Mouse (Mus musculus) C2C12 (cell line): ENCODE measurements at regions not wholly inside any gene's neighbourhood (a gene's known extent, or its start where the extent isn't known, plus 50 kb on each side); places are given as distances from the start of the nearest gene placed in this dataset.

Source experiments
- H3K27me3 ChIP-seq: one replicate; pipeline ENCODE4 v1.6.1; 2011; ENCODE audit not compliant: control insufficient read depth, insufficient read depth, insufficient read length
- H3K36me3 ChIP-seq: one replicate; pipeline ENCODE4 v1.6.1; 2011; ENCODE audit not compliant: control insufficient read depth, insufficient read depth
- H3K4me3 ChIP-seq: one replicate; pipeline ENCODE4 v1.5.1; 2011; ENCODE audit warnings: mild to moderate bottlenecking, control low read depth; ENCODE audit not compliant: poor library complexity, insufficient read depth, severe bottlenecking
- H3K79me2 ChIP-seq: one replicate; pipeline ENCODE4 v1.6.1; 2011; ENCODE audit not compliant: control insufficient read depth, insufficient read depth
- H3K79me3 ChIP-seq: one replicate; pipeline ENCODE4 v1.6.1; 2011; ENCODE audit warnings: low read depth, control low read depth
- H3ac ChIP-seq: one replicate; pipeline ENCODE3; 2011; ENCODE audit warnings: low read depth; ENCODE audit not compliant: control insufficient read depth, insufficient read length
- CEBPB ChIP-seq: IDR thresholded peaks from one replicate; pipeline ENCODE4 v1.6.1; 2011; ENCODE audit warnings: low read depth, mild to moderate bottlenecking, control low read depth, moderate library complexity
- CTCF ChIP-seq: IDR thresholded peaks from one replicate; pipeline ENCODE4 v1.5.1; 2011; ENCODE audit not compliant: control insufficient read depth, insufficient read depth, insufficient read length
- FOSL1 ChIP-seq: IDR thresholded peaks from one replicate; pipeline ENCODE4 v1.8.0; 2011; ENCODE audit warnings: mild to moderate bottlenecking, low read length; ENCODE audit not compliant: poor library complexity, insufficient read depth, severe bottlenecking
- MAX ChIP-seq: IDR thresholded peaks from one replicate; pipeline ENCODE4 v1.6.1; 2011; ENCODE audit warnings: mild to moderate bottlenecking, control low read depth
- MYOD1 ChIP-seq: IDR thresholded peaks from one replicate; pipeline ENCODE4 v1.6.1; 2011; ENCODE audit warnings: low read depth; ENCODE audit not compliant: control insufficient read depth, insufficient read length
- MYOG ChIP-seq: IDR thresholded peaks from one replicate; pipeline ENCODE4 v1.6.1; 2011; ENCODE audit not compliant: control insufficient read depth, insufficient read length; ENCODE audit errors: extremely low read depth
- USF1 ChIP-seq: IDR thresholded peaks from one replicate; pipeline ENCODE4 v1.6.1; 2011; ENCODE audit warnings: low read depth, mild to moderate bottlenecking, control low read depth, moderate library complexity

GRCm38 (mm10) chr9:92707011-92707410 lies 165.0 kb downstream of the Plod2 start:
- H3K4me3 ChIP-seq: no peak overlapping the region
- no peaks in the 10 kb centered on the region for H3K36me3 ChIP-seq
- H3ac ChIP-seq: no peak overlapping the region
- H3K27me3 ChIP-seq: no peaks in the 10 kb centered on the region
- TF ChIP-seq MYOG (no peak), MYOD1 (no peak), FOSL1 (no peak), CTCF (no peak), CEBPB (no peak), USF1 (no peak), MAX (no peak)
- no peaks in the 10 kb centered on the region for H3K79me2 ChIP-seq
- no peaks in the 10 kb centered on the region for H3K79me3 ChIP-seq

DNA sequence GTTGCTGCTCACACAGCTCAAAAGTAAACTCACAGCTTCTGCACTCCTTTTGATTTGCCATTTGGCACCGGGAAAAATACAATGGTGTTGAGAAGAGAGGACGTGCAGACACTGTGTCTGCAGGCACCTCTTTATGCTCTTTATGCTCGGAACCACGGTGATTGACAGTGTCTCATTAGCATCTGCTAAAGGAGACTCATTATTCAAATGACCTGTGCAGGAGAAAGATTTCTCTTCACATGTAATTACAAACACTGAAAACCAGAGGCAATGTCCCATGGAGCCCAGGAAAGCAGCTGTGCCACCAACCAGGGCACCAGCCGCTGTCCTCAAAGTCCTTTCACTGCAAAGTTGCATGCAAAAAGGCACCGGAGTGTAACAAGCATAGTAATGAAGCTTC lies 175.2 kb downstream of the Plod2 start:
- H3ac ChIP-seq: no peak overlapping the region
- no peak overlapping the region for H3K4me3 ChIP-seq
- no peaks in the 10 kb centered on the region for H3K36me3 ChIP-seq
- H3K79me2 ChIP-seq: no peaks in the 10 kb centered on the region
- TF ChIP-seq MAX: no peak
- TF ChIP-seq CTCF: no peak
- no peak for TF ChIP-seq CEBPB
- TF ChIP-seq MYOG: no peak
- TF ChIP-seq MYOD1: no peak
- TF ChIP-seq USF1: no peak
- no peak for TF ChIP-seq FOSL1
- no peaks in the 10 kb centered on the region for H3K79me3 ChIP-seq
- no peaks in the 10 kb centered on the region for H3K27me3 ChIP-seq

GRCm38 (mm10) chr9:92718337-92718736 lies 176.3 kb downstream of the Plod2 start:
- Histone ChIP-seq H3ac (no peak overlapping the region), H3K4me3 (no peak overlapping the region), H3K36me3 (no peaks in the 10 kb centered on the region), H3K79me3 (no peaks in the 10 kb centered on the region), H3K79me2 (no peaks in the 10 kb centered on the region), H3K27me3 (no peaks in the 10 kb centered on the region)
- TF ChIP-seq MYOG: no peak
- no peak for TF ChIP-seq MAX
- no peak for TF ChIP-seq CEBPB
- TF ChIP-seq CTCF: no peak
- no peak for TF ChIP-seq MYOD1
- no peak for TF ChIP-seq FOSL1
- no peak for TF ChIP-seq USF1

DNA sequence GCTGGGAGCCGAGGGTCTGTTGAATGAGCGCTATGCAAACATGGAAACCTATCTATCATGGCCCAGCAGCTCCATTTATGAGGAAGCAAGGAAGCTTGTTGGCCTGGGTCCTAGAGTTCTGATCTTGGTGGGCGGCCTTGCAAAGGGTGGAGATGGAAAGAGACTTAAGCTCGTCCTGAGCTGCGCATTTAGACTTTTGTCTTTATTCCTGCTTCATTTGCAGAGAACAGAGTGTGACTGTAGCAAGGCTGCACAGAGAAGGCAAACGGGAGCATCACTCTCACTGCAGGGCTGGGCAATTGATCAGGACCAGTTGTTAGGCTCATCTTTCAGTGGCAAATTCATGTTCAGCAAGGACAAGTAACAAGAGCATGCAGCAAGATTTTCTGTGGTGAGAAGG lies 177.2 kb downstream of the Plod2 start:
- H3K27me3 ChIP-seq: no peaks in the 10 kb centered on the region
- no peak for TF ChIP-seq MYOD1
- no peak for TF ChIP-seq MAX
- no peak for TF ChIP-seq FOSL1
- no peak for TF ChIP-seq USF1
- H3ac ChIP-seq: no peak overlapping the region
- no peaks in the 10 kb centered on the region for H3K79me3 ChIP-seq
- no peaks in the 10 kb centered on the region for H3K36me3 ChIP-seq
- H3K79me2 ChIP-seq: no peaks in the 10 kb centered on the region
- no peak overlapping the region for H3K4me3 ChIP-seq

DNA sequence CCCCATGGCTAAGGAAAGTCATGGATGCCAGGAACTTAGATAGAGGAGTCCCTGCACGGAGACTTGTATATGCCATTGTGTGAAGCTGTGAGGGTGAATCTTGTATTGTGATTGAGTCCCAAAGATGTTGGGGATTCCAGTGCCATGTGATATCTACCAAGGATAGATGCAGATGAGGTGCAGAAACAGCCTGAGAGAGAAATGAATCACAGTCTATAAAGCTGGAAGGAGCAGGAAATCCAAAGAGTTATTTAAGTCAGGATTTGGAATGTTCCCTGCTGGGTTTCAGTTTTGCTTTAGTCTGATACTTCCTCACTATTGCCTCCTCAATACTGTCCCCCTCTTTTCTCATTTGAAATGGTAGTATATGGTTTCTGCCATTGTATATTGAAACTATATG lies 186.8 kb downstream of the Plod2 start:
- TF ChIP-seq MAX (no peak), FOSL1 (no peak), MYOG (no peak), CEBPB (no peak), USF1 (no peak), CTCF (no peak), MYOD1 (no peak)
- no peaks in the 10 kb centered on the region for H3K79me2 ChIP-seq
- H3K4me3 ChIP-seq: no peak overlapping the region
- no peak overlapping the region for H3ac ChIP-seq
- H3K27me3 ChIP-seq: no peaks in the 10 kb centered on the region
- H3K36me3 ChIP-seq: no peaks in the 10 kb centered on the region
- no peaks in the 10 kb centered on the region for H3K79me3 ChIP-seq

DNA sequence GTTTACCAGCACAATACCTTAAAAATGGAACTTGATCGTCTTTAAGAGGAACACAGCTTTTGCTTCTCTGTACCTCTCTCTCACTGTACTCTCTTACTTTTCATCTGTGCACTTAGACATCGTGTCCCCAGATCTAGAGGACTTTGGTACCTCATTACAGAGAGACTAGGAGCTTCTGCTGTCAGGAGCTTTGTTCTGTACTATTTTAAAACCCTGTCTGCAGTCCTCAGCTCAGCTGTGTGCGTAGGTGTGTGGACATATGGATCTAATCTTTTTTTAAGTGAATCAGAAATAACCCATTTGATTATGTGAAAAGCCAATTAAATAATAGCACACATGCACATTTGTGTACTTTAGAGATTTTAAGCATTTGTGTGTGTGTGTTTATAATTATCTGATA lies 189.4 kb downstream of the Plod2 start:
- no peaks in the 10 kb centered on the region for H3K79me2 ChIP-seq
- no peak for TF ChIP-seq CTCF
- TF ChIP-seq MAX: no peak
- no peak for TF ChIP-seq USF1
- no peak for TF ChIP-seq CEBPB
- TF ChIP-seq MYOG: no peak
- no peak for TF ChIP-seq FOSL1
- no peak for TF ChIP-seq MYOD1
- H3K27me3 ChIP-seq: no peaks in the 10 kb centered on the region
- no peak overlapping the region for H3ac ChIP-seq
- H3K4me3 ChIP-seq: no peak overlapping the region
- no peaks in the 10 kb centered on the region for H3K79me3 ChIP-seq
- H3K36me3 ChIP-seq: no peaks in the 10 kb centered on the region
